Mouse (Mus musculus): Measurements from ENCODE around the gene Pelo. TPM values are rescaled to one million over a fixed set of nuclear protein-coding genes. Genes with fewer than 3 reads are reported as not detected.

Pelo gene
- polyA plus RNA-seq, 1 experiment = 20.3 TPM

GRCm38 (mm10) chr13:115050660-115051559 is 39.1 kb downstream of the Pelo start:
- peak in 1 of 2 experiments; percentile 26 for DNase-seq (ENCODE audit: extremely low spot score in 1 of 2, low spot score in 1 of 2)

GRCm38 (mm10) chr13:115042652-115043051 is 47.3 kb downstream of the Pelo start:
- DNase-seq (ENCODE audit: extremely low spot score in 1 of 2, low spot score in 1 of 2) = no peak

Other genes with a start within 250 kb of the Pelo start
- gene Itga2, start 158.1 kb downstream of the Pelo start, polyA plus RNA-seq (2012; rRNA removed) = 0.12 and 0.15 TPM in 2 replicates
- 0.52 and 1.2 TPM in 2 replicates for gene Gm49395, start 11.7 kb upstream of the Pelo start, polyA plus RNA-seq (2012; rRNA removed)
- gene Itga1, start 11.8 kb upstream of the Pelo start, polyA plus RNA-seq (2012; rRNA removed) = 3.0 and 3.5 TPM in 2 replicates

Measured in frontal cortex, adult 2 months (tissue).